Mouse (Mus musculus) inflammation-experienced regulatory T-cells, adult 6 months (primary cell): Measurements from ENCODE around the gene Sult1c1. TPM values are rescaled to one million over a fixed set of nuclear protein-coding genes. Genes with fewer than 3 reads are reported as not detected.
"Not testable (repeated sequence)": the region's sequence is repeated elsewhere in the genome, so short reads cannot be mapped to it uniquely, and the experiment has no call there.

Experiments
- ATAC-seq: one replicate; pipeline ENCODE4 v1.8.0; 2017
- polyA plus RNA-seq, 3 experiments: library from polyadenylated mRNA; unstranded; fragments of 100-300 nt; shearing (Covaris generic); gene quantifications; one replicate each; pipeline ENCODE4 v1.2.1; 2017

The Sult1c1 gene
- not detected for polyA plus RNA-seq

- ATAC-seq: no peak
These were observed at the start of gene Sult1c1 for GRCm38 (mm10) chr17:53990574-53990973. Gene Sult1c1, minus strand, starts transcription at chr17:53990674.

GRCm38 (mm10) chr17:54014204-54014603, 23.7 kb upstream of the Sult1c1 start:
- ATAC-seq: no peak

- ATAC-seq: no peak
These were observed 20.7 kb upstream of the Sult1c1 start for GRCm38 (mm10) chr17:54011196-54011595.

GRCm38 (mm10) chr17:54010536-54010935, 20.1 kb upstream of the Sult1c1 start:
- not testable (repeated sequence) for ATAC-seq

- ATAC-seq: no peak
These were observed 13.0 kb upstream of the Sult1c1 start for GRCm38 (mm10) chr17:54003522-54003921.

- no peak for ATAC-seq
These were observed 16.9 kb downstream of the Sult1c1 start for GRCm38 (mm10) chr17:53973606-53974005.

- ATAC-seq: no peak
These were observed 48.8 kb downstream of the Sult1c1 start for GRCm38 (mm10) chr17:53941569-53942162.

- ATAC-seq: no peak
These were observed 49.7 kb downstream of the Sult1c1 start for GRCm38 (mm10) chr17:53940726-53941125.

Other genes with a start within 250 kb of the Sult1c1 start
- gene Sult1c2, start 144.3 kb downstream of the Sult1c1 start, polyA plus RNA-seq: not detected